Mouse (Mus musculus) CD4-positive, CD25-positive, alpha-beta regulatory T cell, adult 2 months (primary cell): ENCODE data around the gene Rac3.
"Not testable (repeated sequence)": the region's sequence is repeated elsewhere in the genome, so short reads cannot be mapped to it uniquely, and the experiment has no call there.

Experiments used
- DNase-seq: peaks from one replicate; pipeline ENCODE4 v3.0.0-alpha.2; 2012; ENCODE audit warnings: low read depth, low spot score

Gene Rac3

GRCm38 (mm10) chr11:120727564-120727963 is 6.3 kb downstream of the Rac3 start:
- DNase-seq: no peak

GRCm38 (mm10) chr11:120728530-120729240 is 7.4 kb downstream of the Rac3 start:
- DNase-seq: no peak

GRCm38 (mm10) chr11:120729432-120730050 is 8.3 kb downstream of the Rac3 start:
- DNase-seq: peak; percentile 62

GRCm38 (mm10) chr11:120730331-120730870 is 9.1 kb downstream of the Rac3 start:
- no peak for DNase-seq

- no peak for DNase-seq
These were observed 10.1 kb downstream of the Rac3 start for GRCm38 (mm10) chr11:120731395-120731794.

GRCm38 (mm10) chr11:120731858-120732680 is 10.8 kb downstream of the Rac3 start, which contains the start of gene Cbr2:
TSS of gene Cbr2 (minus strand) at chr11:120732114.
- DNase-seq: no peak

GRCm38 (mm10) chr11:120733521-120733920 is 12.3 kb downstream of the Rac3 start:
- no peak for DNase-seq

- no peak for DNase-seq
These were observed 15.2 kb downstream of the Rac3 start for GRCm38 (mm10) chr11:120736424-120736823.

- DNase-seq: no peak
These were observed 19.7 kb downstream of the Rac3 start for GRCm38 (mm10) chr11:120740981-120741380.

- no peak for DNase-seq
These were observed 22.9 kb downstream of the Rac3 start for GRCm38 (mm10) chr11:120744121-120744701.

GRCm38 (mm10) chr11:120747974-120748373 is 26.7 kb downstream of the Rac3 start:
- DNase-seq: no peak

GRCm38 (mm10) chr11:120749430-120749829 is 28.2 kb downstream of the Rac3 start:
- peak; percentile 77 for DNase-seq

- DNase-seq: no peak
These were observed 30.3 kb downstream of the Rac3 start for GRCm38 (mm10) chr11:120751606-120752005.

- no peak for DNase-seq
These were observed 39.0 kb downstream of the Rac3 start for GRCm38 (mm10) chr11:120760236-120760635.

- no peak for DNase-seq
These were observed 40.8 kb downstream of the Rac3 start for GRCm38 (mm10) chr11:120761811-120762671.

- DNase-seq: not testable (repeated sequence)
These were observed 41.4 kb downstream of the Rac3 start, which contains the start of gene Hmga1b for GRCm38 (mm10) chr11:120762672-120763041. TSS of gene Hmga1b (plus strand) at chr11:120762794.

- not testable (repeated sequence) for DNase-seq
These were observed 42.1 kb downstream of the Rac3 start for GRCm38 (mm10) chr11:120763121-120763999.

- DNase-seq: not testable (repeated sequence)
These were observed 45.8 kb downstream of the Rac3 start for GRCm38 (mm10) chr11:120767023-120767422.

GRCm38 (mm10) chr11:120768206-120768605 is 46.9 kb downstream of the Rac3 start:
- DNase-seq: no peak

GRCm38 (mm10) chr11:120772749-120773148 is 51.5 kb downstream of the Rac3 start:
- DNase-seq: no peak
